Mouse (Mus musculus): ENCODE measurements at regions not wholly inside any gene's neighbourhood (a gene's known extent, or its start where the extent isn't known, plus 50 kb on each side); places are given as distances from the start of the nearest gene placed in this dataset.

DNA sequence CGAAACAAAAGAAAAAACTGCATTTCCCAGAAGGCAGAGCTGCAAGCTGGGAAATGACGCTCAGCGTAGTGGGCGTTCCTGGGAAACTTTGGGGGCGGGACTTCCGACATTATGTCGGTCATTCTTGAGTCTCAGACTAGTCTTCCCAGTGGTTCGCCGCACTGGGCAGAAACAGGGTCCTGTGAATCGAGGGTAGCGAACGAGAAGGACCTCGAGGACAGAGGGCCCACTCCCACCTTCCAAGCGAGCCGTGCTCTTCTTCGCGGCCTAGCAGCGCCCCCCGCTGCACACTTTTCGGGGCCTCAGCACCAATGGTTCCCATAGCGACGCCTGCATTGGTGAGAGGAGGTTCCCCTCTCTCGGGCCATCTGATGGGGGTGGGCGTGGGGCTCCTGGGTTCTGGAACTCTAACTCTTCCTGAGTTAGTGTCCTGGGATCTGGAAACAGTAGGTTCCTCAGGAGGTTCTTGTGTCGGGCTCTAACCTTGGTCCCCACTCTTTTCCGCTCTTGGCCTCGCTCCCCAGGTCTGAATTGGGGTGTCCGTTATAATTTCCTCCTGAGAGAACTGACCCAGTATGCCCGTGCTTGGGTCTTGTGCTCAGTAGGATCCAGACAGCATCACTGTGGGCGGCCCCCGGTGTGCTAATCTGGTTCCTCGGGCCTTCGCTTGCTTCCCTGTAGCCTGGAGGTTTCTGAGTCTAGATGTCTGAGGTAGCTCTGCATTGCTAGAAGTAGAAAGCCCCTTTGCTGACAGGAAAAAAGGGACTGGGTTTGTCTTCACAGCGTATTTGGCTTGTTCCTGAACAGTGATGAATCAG lies 52.8 kb upstream of the Gramd1a start:
- peak; percentile 77 for ATAC-seq (ENCODE audit: insufficient number of reproducible peaks, insufficient read depth, low FRiP score, low TSS enrichment, low read depth)
- peak overlapping the region; percentile 68 for H3K4me3 ChIP-seq
- 28% methylated on average over 34 of the region's 34 CpGs for WGBS

DNA sequence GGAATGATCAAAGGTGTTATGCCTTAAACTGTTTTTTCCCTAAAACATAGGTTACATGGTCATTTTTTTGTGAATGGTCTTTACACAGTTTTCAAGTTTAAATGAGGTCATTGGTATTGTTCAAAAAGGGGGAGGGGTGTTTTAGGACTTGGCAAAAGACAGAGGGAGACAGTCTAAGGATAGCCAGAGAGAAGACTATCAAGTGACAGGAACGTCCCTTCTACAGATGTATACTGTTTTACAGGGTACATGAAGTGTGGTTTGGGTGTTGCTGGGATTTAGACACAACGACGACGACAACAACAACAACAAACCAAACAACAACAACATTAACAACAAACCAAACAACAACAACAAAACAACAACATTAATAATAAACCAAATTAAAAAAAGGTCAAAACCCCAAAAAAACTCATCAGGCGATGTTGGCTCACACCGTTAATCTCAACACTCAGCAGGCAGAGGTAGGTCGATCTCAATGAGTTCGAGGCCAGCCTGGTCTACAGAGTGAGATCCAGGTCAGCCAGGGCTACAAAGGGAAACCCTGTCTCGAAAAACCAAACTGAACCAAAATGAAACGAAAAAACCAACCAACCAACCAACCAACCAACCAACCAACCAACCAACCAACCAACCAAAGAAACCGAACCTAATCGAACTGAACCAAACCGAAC lies 52.0 kb upstream of the Gramd1a start:
- Histone ChIP-seq H3K9me3 (no peaks in the 10 kb centered on the region), H3K36me3 (peaks cover 19% of the 10 kb centered on the region), H3K9ac (no peak overlapping the region), H3K4me2 (peak overlapping the region; percentile 76), H3K4me1 (peaks cover 9% of the 10 kb centered on the region), H3K4me3 (peak overlapping the region; percentile 68), H3K27me3 (no peaks in the 10 kb centered on the region), H3K27ac (no peak overlapping the region)
- 67% methylated on average over 13 of the region's 13 CpGs for WGBS
- no peak for ATAC-seq (ENCODE audit: insufficient number of reproducible peaks, insufficient read depth, low FRiP score, low TSS enrichment, low read depth)

More for the DNA sequence above, 52.8 kb upstream of the Gramd1a start:
- Histone ChIP-seq H3K27ac (peak overlapping the region; percentile 44; the same call in 1 of the 2 replicates), H3K4me2 (peak overlapping the region; percentile 76), H3K9me3 (no peaks in the 10 kb centered on the region), H3K4me1 (peaks cover 9% of the 10 kb centered on the region), H3K27me3 (no peaks in the 10 kb centered on the region), H3K36me3 (peaks cover 21% of the 10 kb centered on the region), H3K9ac (peak overlapping the region; percentile 81)

All from embryonic facial prominence, embryonic 13.5 days (tissue).